8 mouse cellular contexts compared by ENCODE assay signal in the genomic region with DNA sequence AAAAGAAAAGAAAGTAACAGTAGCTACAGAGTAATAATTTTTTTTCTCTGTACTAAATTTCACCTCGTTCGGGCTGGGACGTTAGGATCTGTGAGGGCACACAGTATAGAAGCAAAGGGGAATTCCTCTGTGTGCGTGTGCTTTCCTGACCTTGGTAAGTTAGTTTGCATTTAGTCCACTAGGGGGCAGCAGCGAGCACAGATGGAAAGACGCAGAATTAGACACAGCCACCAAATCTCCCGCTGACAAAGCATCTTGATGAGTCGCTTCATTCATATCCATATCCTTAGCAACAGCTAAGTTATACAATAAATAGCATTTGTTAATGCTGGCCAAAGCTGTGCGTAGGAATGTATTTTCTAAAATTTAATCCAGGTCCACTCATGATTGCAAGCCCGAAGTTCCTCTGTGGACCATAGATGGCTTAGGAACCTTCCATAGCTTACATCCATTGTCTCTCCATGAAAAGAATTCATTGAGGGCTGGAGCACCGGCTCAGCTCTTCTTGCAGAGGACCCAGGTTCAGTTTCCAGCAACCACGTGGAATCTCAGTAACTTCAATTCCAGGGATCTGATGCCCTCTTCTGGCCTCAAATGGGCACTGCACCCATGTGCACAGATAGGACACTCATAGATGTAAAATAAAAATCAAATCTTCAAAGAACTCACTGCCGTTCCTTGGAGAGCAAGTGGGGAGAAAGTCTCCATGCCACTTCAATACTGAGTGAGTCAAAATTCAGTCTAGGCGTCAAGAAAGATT. TPM values are rescaled to one million over a fixed set of nuclear protein-coding genes. Genes with fewer than 3 reads are reported as not detected.
DNase-seq lines count a peak whose midpoint lies in the region; ATAC-seq and TF ChIP-seq lines count a peak whose summit lies in the region.
"Had no signal": no experiment of that assay in that cellular context is flagged by ENCODE, and none has a peak within 500 bp of the region (broad histone marks: within the 10 kb centered on the region; RNA-seq: fewer than 3 reads in every experiment).

No protein-coding gene starts in this region.

- no peak overlapping the region for H3K27ac ChIP-seq in CH12.LX (ENCODE audit: insufficient read depth, low read depth)
- H3K27ac ChIP-seq: liver, embryonic 15.5 days had no signal

- dilution Hi-C loops in CH12.LX (cut with MboI; ENCODE audit: extremely low pct_ligation_motif_present, extremely low pct_unique_long_range_greater_than_20kb, low sequenced_read_pairs) = no loop called here

- H3K4me2 ChIP-seq in CH12.LX (ENCODE audit: insufficient read depth, low read depth, poor library complexity, severe bottlenecking) = no peak overlapping the region
- H3K4me2 ChIP-seq: liver, embryonic 15.5 days had no signal

- no peak for TF ChIP-seq POLR2A in CH12.LX (IDR thresholded peaks at IDR 0.05; ENCODE audit: low read depth, low read length)

- H3K36me3 ChIP-seq in CH12.LX (replicated peaks in 1 of 2; ENCODE audit: control insufficient read depth in 1 of 2, insufficient read depth in 1 of 2, low read length in 1 of 2) = peaks cover 64 to 79% of the 10 kb centered on the region in 2 experiments
- H3K36me3 ChIP-seq: liver, embryonic 15.5 days had no signal

- no peak for TF ChIP-seq EP300 in CH12.LX (IDR thresholded peaks at IDR 0.05; ENCODE audit: low read length)

- peaks cover 4% of the 10 kb centered on the region; the same call in 1 of the 2 replicates for H3K79me2 ChIP-seq in CH12.LX (replicated peaks; ENCODE audit: control insufficient read depth, extremely low read depth, insufficient read depth, poor library complexity, severe bottlenecking)

- peaks cover 6% of the 10 kb centered on the region for H3K9me3 ChIP-seq in CH12.LX (replicated peaks; ENCODE audit: low read length)
- H3K9me3 ChIP-seq: liver, embryonic 15.5 days had no signal

- ATAC-seq in megakaryocyte, adult 5-6 weeks (ENCODE audit: poor library complexity, severe bottlenecking) = peak; percentile 74

- no peaks in the 10 kb centered on the region for H3K27me3 ChIP-seq in CH12.LX (replicated peaks)
- H3K27me3 ChIP-seq: liver, embryonic 15.5 days had no signal

- no peak overlapping the region for H3K4me3 ChIP-seq in CH12.LX (replicated peaks in 1 of 3; ENCODE audit: low read depth in 2 of 3, low read length in 2 of 3, poor library complexity in 1 of 3)
- H3K4me3 ChIP-seq: liver, embryonic 15.5 days had no signal

- peaks cover 0 to 3% of the 10 kb centered on the region in 2 experiments; a peak in 1 of 4 replicates for H3K4me1 ChIP-seq in CH12.LX (ENCODE audit: control insufficient read depth in 1 of 2, insufficient read depth in 2 of 2)
- H3K4me1 ChIP-seq: liver, embryonic 15.5 days had no signal

- peak; percentile 75 to 82 for TF ChIP-seq CTCF in CH12.LX (conservative IDR thresholded peaks at IDR 0.05 in 1 of 2, IDR thresholded peaks at IDR 0.05 in 1 of 2; ENCODE audit: low read depth in 2 of 2, low read length in 2 of 2)

- in situ Hi-C loops in CH12.LX (cut with MboI; ENCODE audit: low pct_ligation_motif_present, low pct_unique_long_range_greater_than_20kb, low sequenced_read_pairs) = no loop called here

- DNase-seq in kidney, adult 9 months = peak; percentile 31
- no peak for DNase-seq in kidney, adult 18-20 months
- DNase-seq in A20 (ENCODE audit: low read depth, low spot score) (peak; percentile 75), CH12.LX (ENCODE audit: extremely low read depth) (peak; percentile 89)
- peak; percentile 58 for DNase-seq in c-Kit-positive CD71-positive TER-119-positive erythroid progenitor cells, embryonic 14.5 days (ENCODE audit: low spot score)
- no peak for DNase-seq in ovary, postnatal 10 days (ENCODE audit: low spot score)

- TF ChIP-seq RAD21 in CH12.LX (IDR thresholded peaks at IDR 0.05; ENCODE audit: low read depth, low read length) = peak; percentile 19

- H3K9ac ChIP-seq in CH12.LX (ENCODE audit: insufficient read depth, low read depth) = no peak overlapping the region
- H3K9ac ChIP-seq: liver, embryonic 15.5 days had no signal

TF ChIP-seq in CH12.LX, 34 proteins besides CTCF, POLR2A, EP300 and RAD21:
- TF ChIP-seq MAFK (IDR thresholded peaks at IDR 0.05; ENCODE audit: insufficient replicate concordance, low read length) = peak; percentile 49; the same call in 1 of the 2 replicates
- 0 out of 2 replicates have a peak, but pooled peaks have one; percentile 32 for TF ChIP-seq JUND (conservative IDR thresholded peaks at IDR 0.05; ENCODE audit: low read depth, low read length)
- no peak for TF ChIP-seq ZNF384 (IDR thresholded peaks at IDR 0.05; ENCODE audit: low read depth, low read length)
- no peak for TF ChIP-seq POLR2AphosphoS2 (IDR thresholded peaks at IDR 0.05; ENCODE audit: low read depth, low read length)
- TF ChIP-seq MYC (IDR thresholded peaks at IDR 0.05; ENCODE audit: low read depth, low read length) = 0 out of 2 replicates have a peak, but pooled peaks have one; percentile 43
- peak; percentile 46; the same call in 1 of the 2 replicates for TF ChIP-seq SMC3 (IDR thresholded peaks at IDR 0.05; ENCODE audit: low read depth, low read length)
- 0 out of 2 replicates have a peak, but pooled peaks have one; percentile 27 for TF ChIP-seq IRF4 (IDR thresholded peaks at IDR 0.05; ENCODE audit: low read depth, low read length)
TF ChIP-seq in CH12.LX: peak in this region for 5.

RNA-seq across cellular contexts. Expression of a gene that starts 52.8 kb away (rescaled TPM):
- total RNA-seq in CH12.LX (2012; rRNA removed) = 129 and 141 TPM in 2 replicates
- 176 and 199 TPM in 2 replicates for total RNA-seq in CH12.LX (2014; rRNA removed)
- 157 and 176 TPM in 2 replicates for polyA plus RNA-seq in CH12.LX (2012; ENCODE audit: insufficient read length, low read depth)
- 0.25 TPM in 1 of 2 replicates, not detected in the other for total RNA-seq in megakaryocyte, adult 5-6 weeks (2015)
- total RNA-seq in megakaryocyte, adult 5-6 weeks (2017) = 0.24 TPM in 1 of 2 replicates, not detected in the other

Comparison
In these comparisons a context has a peak if more than half of its experiments do, and no peak if none do; other contexts are left out.
1. DNase-seq: peak in kidney, adult 9 months (single experiment), A20 (single experiment), CH12.LX (single experiment) and c-Kit-positive CD71-positive TER-119-positive erythroid progenitor cells, embryonic 14.5 days (single experiment); none in kidney, adult 18-20 months (single experiment) and ovary, postnatal 10 days (single experiment).
2. RNA of a gene that starts 52.8 kb away (total RNA-seq): 129 to 199 TPM in CH12.LX; 0.24 to 0.25 TPM in megakaryocyte, adult 5-6 weeks; every median in the first group is over 100 times any median in the second.